Mouse (Mus musculus) T-helper 1 cell (primary cell): ENCODE results near the gene Crp.

ENCODE experiments used
- in situ Hi-C: fragments of 300-600 bp; cut with MboI, MseI; formaldehyde crosslinking; loops from one replicate; pipeline ENCODE4 v1.15.1; 2025; ENCODE audit warnings: high pct_unique_total_duplicates

The Crp gene

DNA sequence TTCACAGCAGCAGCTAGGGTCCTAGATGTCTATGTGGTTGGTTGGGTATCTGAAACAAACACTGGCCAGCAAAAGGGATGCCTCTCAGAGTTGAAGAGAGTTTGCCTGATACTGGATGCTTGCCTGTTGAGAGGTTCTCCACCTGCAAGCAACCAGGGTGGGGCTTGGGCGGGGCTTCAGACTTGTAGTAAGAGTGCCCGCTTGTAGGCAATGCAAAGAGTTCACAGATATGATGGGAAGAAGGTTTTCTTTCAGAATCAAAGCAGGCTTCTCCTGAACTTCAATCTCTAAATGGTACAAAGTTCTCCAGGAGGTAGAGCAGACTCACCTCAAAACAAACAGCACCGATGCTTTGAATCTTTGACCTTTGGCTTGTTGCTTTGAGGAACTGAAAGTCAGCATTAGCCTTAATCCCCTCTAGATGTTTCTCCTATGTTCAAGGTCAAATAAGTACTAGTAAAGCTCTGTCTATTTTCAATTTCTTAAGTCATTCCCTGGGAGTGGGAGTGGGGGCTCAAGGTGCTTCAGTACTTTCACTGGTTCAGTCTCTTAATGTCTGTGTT, 12.0 kb downstream of the Crp start:
- in situ Hi-C loops = loop anchor here (5.0 to 10.0 kb wide), 2 partner anchors 82 to 205 kb away; no protein-coding TSS in a partner anchor

- in situ Hi-C loops = no loop called here
These were observed 13.5 kb downstream of the Crp start for GRCm38 (mm10) chr1:172711396-172711795.

DNA sequence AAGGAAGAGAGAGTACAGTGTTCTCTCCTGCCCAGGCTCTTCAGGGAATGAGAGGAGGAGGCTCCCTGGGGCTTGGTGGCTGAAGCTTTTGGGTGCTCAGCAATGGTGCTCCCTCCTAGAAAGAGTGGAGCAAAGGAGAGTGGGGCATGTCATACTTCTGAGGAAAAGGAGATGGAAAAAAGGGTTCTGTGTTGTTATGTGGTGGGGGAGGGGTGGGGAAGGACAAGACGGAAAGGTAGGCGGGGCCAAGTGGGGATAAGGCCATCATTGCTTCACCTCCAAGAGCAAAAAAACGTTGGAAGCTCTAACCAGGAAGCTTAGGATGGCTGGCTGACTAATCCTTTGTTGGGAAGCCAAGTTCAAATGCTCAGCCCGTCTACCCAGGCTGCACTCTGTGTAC, 14.1 kb downstream of the Crp start:
- in situ Hi-C loops = no loop called here

- in situ Hi-C loops = no loop called here
These were observed 53.4 kb downstream of the Crp start for GRCm38 (mm10) chr1:172751241-172751640.

DNA sequence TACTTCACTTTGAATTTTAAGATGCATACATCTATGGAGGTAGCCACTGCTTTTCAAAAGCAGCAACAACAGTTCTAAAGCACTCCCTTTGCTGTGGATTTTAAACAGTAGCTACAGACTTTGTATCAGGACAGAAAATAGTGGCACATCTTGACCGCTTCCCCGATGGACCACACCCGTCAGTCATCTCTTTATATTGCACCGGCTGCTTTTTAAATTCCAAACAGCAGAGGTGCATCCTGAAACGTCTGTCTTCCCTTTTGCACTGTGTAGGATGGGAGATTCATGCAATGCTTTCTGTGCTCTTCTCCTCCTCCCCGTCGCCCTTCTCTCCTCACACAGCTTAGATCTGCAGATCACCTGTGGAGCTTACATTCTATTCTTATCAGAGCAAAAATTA, 57.3 kb downstream of the Crp start:
- in situ Hi-C loops = no loop called here

DNA sequence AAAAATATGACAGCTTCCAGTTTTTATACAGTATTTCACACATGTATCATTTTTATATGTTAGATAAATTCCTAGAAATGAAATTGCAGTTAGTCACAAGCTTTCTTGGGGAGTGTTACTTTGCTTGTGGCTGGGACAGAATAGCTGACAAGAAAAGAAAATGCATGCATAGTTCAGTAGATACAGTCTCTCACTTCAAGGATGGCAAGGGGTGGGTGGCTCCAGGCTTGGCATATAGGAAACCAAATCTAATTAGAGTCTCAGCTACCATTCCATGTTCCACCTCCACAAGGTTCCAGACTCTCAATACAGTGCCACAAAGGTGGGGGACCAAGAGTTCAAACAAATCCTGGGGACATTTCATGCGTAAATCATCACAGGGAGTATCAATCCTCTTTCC, 61.7 kb downstream of the Crp start:
- in situ Hi-C loops = no loop called here

DNA sequence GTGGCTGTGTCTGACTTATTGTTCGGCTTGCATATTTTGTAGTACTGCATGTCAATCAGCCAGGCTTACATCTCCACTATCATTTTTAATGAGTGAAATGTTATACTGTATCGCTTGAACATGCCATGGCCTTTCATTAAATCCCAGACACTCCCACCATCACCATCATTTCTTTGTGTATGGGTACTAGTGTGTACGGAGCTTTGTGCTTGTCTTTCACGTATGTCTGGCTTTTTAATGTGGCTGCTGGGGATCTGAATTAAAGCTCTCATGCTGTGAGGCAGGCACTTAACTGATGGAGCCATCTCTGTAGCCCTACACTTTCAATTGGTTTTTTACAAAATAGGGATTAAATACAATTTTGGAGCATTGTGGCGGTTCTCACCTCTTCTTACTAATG, 81.3 kb downstream of the Crp start:
- in situ Hi-C loops = no loop called here

DNA sequence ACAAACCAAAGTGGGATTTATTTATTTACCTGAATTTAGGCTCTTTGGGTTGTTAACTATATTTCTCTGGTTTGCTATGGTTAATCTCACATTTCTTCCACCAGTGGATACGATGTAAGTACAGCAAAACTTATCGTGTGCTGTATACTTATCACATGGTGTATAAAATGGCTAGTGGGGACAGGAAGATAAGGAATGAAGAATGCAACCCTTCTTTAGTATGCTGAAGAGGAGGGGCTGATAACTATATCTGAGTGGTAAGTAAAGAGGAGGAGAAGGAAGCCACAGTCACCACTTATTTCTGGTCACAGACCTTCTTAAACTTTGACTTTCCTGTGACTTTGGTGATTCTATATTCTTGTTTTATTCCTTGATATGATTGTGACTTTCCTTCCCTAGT, 87.5 kb downstream of the Crp start:
- in situ Hi-C loops = no loop called here

- in situ Hi-C loops = no loop called here
These were observed 88.0 kb downstream of the Crp start for GRCm38 (mm10) chr1:172785886-172786285.

GRCm38 (mm10) chr1:172828975-172829374, 131.1 kb downstream of the Crp start:
- in situ Hi-C loops = no loop called here

DNA sequence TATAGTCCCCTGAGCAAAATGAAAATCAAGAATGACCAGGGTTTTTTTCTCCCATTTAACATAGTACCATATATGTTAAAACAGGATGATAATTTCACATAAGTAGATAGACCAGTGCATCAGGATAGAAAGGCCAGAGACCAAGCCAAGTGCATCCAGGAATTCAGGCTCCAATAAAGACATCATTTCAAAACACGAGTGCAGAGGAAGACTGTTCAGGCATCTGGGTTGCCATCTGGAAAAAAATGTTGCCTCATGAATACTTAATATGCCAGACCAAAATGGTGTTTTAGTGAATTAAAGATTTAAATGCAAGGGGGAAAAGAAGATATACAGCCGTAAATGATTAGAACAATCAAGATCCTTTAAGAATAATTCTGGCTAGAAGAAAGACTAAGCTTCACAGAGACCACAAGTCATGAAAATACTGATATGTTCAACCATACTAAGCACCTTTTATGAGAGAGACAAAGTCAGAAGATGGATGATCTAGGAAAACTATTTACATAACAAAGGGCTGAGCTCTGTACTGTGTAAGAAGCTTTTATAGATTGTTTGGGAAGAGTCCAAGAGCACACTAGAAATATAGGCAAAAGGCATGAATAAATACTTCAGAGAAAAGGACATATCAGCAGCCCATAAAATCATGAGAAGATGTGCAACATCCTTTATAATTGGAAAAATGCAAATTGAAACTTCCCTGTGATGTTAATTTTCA, 149.3 kb downstream of the Crp start:
- in situ Hi-C loops = no loop called here

DNA sequence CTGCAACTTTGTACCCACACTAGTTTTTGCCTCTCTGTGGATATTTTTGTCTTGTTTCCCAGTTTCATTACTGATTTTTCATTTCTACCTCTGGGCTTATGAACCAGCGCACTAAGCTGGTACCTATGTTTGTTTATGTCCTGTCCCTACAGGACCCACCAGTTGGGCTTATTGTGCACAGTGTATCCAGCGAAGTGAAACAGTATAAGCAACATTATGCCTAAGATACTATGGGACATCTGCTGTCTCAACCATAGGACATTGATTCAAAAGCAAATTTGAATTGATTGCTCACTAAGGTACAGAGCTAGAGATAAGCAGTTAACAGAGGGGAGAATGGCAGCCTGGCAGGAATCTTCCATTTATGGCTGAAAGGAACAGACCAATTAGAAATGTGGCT, 150.3 kb downstream of the Crp start:
- in situ Hi-C loops = no loop called here

DNA sequence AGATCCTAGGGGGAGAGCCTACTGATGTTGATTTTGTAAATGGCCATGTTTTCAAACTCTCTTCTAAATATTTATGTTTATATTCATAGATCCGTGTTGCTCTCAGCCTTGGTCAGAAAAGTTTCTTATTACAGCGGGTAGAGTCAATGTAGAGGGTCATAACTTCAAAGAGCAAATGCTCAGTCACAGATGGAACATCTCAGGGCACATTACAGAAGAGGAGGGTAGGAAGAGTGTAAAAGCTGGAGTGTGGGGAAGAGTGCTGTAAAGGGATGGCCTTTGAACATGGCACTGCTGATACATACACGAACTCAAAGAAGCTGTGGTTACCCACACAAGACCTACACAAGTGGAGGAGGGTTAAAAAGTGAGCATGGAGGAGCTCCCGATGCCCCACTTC, 177.4 kb downstream of the Crp start:
- in situ Hi-C loops = no loop called here

DNA sequence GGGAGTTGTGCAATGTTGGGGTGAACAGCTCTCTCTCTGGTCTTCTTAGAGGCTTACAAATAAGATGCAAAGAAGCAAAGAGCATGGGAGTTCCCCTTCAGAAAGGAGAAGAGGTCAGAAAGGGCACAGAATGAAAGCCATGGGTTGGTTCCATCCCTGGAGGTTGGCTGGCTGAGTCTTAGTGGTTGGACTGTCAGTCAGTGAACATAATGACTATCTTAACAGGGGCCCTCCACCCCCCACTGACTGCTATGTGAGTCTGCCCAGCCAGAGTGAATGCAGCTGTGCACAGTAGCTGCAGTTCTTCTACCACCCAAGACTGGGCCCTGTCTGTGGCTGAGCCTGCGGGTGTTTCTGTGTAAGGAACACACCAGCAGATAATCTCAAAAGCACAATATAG, 178.8 kb downstream of the Crp start:
- in situ Hi-C loops = no loop called here
